Mouse (Mus musculus) lung, postnatal 36 days (tissue): ENCODE data around the gene Nup107.
"Not testable (repeated sequence)": the region's sequence is repeated elsewhere in the genome, so short reads cannot be mapped to it uniquely, and the experiment has no call there.

ENCODE experiments used
- DNase-seq: peaks from one replicate; pipeline ENCODE4 v3.0.0; 2022; ENCODE audit warnings: mixed read lengths

Gene Nup107

DNA sequence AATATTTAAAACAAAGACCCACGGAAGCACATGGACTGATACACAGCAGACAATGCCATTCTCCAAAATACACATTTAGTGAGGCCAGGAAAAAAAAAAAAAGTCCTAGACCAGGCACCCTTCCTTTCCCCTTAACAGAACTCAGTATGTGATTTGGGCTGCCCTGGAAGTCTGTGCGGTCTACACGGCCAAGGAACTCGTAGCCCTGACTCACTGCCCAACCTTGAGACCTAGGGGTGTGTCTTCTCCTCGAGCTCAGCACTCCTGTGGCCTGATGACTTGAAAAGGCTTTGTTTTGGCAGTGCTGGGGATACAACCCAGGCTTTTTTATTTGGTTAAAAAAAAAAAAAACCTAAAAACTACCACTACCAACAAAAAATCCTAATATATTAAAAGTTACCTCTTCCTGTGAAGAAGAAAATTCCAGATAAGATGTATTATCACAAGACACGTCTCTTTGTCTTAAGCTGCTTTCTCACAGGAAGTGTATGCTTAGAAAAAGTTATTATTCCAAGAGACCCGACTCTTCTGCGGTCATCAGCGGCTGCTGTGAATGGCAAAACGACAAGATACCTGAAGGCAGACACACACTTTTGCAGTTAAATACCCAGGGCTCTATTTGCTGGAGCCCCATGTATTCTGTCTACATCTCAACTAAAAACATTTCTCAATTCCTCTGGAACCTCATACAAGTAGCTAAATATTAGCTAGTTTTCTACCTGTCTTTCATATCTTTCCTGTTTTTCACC lies 58.2 kb downstream of the Nup107 start:
- not testable (repeated sequence) for DNase-seq

- not testable (repeated sequence) for DNase-seq
Observed at GRCm38 (mm10) chr10:117733626-117734025, 58.9 kb downstream of the Nup107 start.

GRCm38 (mm10) chr10:117732962-117733592 lies 59.4 kb downstream of the Nup107 start:
- no peak for DNase-seq

DNA sequence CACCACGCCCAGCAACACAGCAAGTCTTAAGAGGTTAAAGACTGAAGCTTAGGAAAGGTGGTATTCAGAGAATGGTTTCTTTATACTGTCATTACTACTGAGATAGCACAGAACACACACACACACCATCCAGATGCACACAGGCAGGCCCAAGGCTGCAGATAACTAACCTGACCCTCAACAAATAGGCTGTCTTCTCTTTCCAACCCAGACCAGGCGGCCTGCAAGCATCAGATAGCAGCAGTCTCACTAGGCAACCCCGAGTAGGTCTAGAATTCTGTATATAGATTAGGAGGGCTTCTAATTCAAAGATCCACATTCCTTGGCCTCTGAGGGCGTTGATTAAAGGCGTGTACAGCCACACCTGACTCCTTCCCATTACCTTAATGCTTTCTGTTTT lies 60.3 kb downstream of the Nup107 start:
- no peak for DNase-seq

GRCm38 (mm10) chr10:117731244-117732101 lies 61.0 kb downstream of the Nup107 start:
- DNase-seq, result peak; percentile 88

DNA sequence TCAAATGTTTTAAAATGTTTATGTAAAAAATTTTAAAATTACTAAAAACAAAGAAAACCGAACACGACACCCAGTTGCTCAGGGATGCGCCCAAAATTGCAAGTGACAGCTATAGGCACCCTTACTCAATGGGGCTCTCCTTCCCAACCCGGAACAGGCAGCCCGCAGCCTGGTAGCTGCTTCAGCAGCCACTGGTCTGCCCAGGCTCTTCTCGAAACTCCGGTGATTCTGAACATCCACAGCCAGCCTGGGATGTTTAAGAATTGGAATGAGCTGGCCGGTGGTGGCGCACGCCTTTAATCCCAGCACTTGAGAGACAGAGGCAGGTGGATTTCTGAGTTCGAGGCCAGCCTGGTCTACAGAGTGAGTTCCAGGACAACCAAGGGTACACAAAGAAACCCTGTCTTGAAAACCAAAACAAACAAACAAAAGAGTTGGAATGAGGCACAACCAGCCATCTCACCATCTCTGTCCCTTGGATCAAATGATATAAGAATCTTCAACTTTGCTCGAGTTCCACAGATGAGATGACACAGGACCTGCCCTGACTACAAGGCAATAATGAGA lies 61.8 kb downstream of the Nup107 start:
- DNase-seq, result no peak

GRCm38 (mm10) chr10:117730140-117730539 lies 62.4 kb downstream of the Nup107 start:
- DNase-seq, result no peak

DNA sequence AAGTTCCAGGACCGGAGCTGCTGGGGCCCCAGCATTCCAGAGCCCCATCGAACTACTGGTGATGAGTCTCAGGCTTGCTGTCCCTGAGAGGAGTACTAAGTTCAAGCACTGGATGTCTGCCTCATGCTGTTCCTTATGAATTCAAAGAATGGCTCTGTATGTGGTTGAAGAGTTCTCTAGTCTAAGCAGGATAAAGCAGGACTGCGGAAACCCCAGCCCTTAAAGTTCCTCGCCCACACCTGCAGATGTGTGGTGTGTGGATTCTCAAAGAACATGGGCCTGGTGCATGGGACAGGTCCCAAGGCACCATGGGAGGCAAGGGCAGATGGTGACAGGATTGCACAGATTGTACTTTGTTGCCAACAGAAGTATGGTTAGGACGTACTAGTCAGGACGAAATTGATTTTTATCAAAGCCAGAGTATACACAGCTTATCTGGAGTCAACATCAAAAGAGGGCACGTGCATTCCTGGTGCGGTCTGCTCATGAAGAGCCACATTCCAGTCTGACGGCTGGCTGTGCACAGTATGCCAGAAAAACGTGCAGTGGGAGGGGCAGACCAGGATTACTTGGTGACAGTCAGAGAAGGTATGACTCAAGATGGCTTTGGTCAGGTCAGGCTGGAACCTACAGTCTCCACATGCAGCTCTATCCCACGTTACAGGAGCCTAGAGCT lies 63.2 kb downstream of the Nup107 start:
- peak; percentile 80 for DNase-seq

DNA sequence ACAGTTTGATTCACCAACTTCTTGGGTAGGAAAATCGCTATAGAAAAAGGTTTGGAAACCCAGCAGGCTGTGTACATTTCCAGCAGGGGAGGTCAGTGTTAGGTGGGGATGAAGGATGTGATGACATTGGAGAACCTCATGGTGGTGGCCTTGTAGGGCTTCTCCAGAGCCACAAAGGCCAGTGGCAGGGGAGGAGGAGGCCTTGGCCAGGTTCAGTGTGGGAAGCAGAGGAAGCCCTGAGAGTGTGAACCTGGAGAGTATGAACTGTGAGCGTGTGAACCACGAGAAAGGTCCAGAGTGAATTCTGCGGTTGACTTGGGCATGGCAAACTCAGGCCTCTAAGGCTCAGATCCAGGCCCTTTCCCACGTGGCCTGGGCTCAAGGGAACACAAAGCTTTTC lies 63.9 kb downstream of the Nup107 start:
- DNase-seq, result no peak

DNA sequence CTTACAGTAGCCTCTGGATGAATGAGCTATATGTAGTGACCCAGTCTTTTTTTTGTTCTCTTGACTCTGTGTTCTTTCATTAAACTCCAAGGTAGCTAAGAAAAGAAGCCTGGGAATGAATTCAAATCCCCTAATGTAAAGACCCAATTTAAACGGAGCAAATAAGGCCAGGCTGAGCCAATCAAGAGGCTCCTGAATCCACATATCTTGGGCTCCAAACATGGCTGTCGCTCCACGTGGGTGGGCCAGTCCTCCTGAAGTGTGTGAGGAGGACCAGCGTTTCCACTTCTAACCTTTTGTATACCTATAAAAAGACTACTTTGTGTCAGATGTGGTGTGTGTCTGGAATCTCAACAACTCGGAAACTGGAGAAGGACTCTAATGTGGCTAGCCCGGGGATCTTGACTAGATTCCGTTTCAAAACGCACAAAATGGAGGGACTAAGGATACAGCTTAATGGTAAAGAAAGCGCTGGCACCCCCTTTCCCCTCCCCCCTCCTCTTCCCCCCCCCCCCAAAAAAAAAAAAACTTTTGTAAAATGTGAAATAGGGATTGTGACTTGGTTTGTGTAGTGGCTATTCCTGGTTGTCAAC lies 64.9 kb downstream of the Nup107 start:
- DNase-seq, result no peak

GRCm38 (mm10) chr10:117726888-117727385 lies 65.6 kb downstream of the Nup107 start:
- DNase-seq, result no peak

- DNase-seq, result no peak
Observed at GRCm38 (mm10) chr10:117726350-117726749, 66.2 kb downstream of the Nup107 start.

- no peak for DNase-seq
Observed at GRCm38 (mm10) chr10:117725671-117726070, 66.8 kb downstream of the Nup107 start.

DNA sequence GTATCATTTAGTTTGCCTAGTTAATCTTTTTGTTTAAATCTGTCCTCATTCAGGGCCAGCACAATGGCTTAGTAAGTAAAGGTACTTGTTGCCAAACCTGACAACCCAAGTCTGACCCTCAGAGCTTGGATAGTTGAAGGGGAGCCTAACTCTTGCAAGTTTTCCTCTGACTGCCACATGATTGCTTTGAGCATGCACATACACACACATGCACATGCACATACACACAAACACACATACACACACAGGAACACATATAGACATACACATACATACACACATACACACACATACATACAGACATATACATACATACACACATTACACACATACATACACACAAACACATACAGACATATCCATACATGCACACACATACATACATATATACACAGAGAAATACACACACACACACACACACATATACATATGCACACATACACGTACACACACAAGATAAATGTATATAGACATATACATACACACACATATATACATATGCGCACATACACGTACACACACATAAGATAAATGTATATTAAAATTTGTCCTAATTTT lies 67.6 kb downstream of the Nup107 start:
- DNase-seq, result no peak

DNA sequence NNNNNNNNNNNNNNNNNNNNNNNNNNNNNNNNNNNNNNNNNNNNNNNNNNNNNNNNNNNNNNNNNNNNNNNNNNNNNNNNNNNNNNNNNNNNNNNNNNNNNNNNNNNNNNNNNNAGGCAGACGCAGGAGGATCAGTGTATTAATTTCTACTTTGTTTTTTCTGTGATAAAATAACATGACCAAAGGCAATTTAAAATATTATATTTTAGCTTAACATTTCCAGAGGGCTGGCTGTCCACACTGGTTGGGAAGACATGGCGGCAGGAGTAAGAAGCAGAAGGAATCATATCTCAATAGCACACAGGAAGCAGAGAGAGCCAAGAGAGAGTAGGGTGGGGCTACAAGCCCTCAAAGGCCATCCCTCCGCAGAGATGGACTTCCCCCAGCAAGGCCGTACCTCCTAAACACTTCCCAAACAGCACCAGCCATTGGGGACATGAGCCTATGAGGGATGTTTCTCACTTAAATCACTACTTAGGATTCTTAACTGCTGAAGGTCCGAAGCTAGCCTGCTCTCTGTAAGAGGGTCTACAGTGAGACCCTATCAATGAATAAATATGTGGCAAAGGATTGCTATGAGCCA lies 68.3 kb downstream of the Nup107 start:
- DNase-seq, result no peak

DNA sequence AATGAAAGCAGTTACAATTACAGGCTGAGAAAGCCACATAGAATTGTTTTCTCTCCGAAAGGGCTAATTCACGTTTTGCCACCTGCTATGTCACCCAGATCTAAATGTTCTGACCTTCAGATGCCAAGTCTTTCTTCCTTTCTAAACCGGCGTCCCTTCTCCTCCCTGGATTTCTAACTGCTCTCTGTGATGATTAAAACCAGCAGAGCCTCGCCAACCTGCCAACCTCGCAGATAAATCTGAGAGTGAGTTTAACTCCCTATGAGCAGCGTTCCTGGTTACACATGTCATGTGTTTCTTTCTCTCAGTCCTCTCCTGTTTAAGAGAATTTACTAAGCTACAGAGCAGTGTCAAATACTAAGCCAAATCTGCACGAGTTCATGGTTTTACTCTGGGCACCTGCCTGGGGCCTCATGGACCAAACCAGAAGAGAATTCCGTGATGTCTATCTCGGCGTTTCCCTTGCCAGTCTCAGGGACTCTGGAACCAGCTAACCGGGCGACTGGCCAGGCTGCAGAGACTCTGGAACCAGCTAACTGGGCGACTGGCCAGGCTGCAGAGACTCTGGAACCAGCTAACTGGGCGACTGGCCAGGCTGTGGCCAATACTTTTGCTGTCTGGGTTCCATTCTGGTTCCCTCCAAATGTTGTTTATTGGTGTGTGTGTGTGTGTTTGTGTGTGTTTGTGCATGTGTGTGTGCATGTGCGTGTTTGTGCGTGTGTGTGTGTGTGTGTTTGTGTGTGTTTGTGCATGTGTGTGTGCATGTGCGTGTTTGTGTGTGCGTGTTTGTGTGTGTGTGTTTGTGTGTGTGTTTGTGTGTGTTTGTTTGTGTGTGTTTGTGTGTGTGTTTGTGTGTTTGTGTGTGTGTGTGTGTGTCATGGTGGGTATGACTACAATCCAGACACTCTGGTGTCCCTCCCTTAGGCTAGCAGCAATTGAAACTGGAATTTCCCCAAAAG lies 74.1 kb downstream of the Nup107 start:
- peak; percentile 37 for DNase-seq

DNA sequence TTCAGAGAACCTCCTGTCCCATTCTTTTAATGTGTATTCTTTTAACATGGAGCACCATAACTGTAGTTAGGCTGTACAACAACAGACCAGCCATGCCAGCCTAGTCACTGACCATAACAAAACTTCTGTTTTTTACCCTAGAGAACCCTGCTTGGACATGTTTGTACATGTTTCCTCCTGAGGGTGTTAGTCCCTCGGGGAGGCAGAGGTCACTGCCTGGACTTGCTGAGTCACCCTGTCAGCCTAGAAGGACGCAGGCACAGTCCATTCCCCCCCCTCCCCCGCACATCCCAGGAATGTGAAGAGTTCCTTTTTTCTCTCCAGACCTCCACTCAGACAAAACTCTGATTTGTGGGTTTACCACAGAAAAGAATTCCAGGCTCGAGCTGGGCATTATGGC lies 74.9 kb downstream of the Nup107 start:
- DNase-seq, result peak; percentile 73

DNA sequence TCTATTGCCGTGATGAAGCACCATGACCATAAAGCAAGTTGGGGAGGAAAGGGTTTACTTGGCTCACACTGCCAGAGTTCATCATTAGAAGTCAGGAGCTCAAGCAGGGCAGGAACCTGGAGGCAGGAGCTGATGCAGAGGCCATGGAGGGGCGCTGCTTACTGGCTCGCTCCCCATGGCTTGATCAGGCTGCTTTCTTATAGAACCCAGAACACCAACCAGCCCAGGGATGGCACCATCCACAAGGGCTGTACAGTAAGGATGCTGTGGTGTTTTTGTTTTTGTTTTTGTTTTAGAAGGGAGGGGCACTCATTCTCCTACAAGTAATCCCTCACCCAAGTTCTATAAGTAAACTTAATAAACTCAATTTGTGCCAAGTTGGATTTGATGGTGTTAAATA lies 75.8 kb downstream of the Nup107 start:
- DNase-seq, result no peak

DNA sequence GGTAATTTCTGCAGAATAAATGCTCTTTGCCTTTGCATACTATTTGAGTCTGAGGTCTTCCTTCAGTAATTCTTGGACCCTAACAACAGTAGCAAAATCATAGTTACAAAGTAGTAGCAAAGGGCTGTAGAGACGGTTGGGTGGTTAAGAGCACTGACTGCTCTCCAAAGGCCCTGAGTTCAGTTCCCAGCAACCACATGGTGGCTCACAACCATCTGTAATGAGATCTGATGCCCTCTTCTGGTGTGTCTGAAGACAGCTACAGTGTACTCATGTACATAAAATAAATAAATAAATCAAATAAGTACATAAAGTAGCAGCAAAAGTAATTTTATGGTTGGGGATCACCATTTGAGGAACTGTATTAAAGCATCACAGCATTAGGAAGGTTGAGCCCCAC lies 76.9 kb downstream of the Nup107 start:
- not testable (repeated sequence) for DNase-seq

DNA sequence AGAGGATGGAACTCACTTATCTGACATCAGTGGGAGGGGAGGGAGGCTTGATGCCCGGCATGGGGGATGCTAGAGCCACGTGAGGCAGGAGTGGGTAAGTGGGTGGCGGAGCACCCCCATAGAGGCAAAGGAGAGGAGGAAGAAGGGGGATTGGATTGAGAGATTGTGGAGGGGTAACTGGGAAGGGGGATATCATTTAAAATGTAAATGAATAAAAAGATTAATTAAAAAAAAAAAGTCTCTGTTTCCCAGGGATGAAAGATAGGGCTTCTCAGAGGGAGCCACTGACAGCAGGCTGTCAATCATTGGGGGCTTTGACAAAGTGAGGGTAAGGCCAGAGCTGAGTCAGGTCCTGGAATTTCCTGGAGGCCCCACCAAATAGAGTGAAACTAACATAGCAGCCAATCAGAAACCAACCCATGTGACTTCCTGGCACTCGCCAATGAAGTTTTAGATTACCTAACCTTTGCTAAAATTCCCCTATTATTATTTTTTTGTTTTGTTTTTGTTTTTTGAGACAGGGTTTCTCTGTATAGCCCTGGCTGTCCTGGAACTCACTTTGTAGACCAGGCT lies 77.5 kb downstream of the Nup107 start:
- no peak for DNase-seq
